Mouse (Mus musculus): ENCODE data around the gene Prkx. TPM values are rescaled to one million over a fixed set of nuclear protein-coding genes. Genes with fewer than 3 reads are reported as not detected.
A peak's percentile ranks its signal among the peaks of the same experiment; 100 is the strongest.

Prkx gene
- total and polyA plus RNA-seq, 3 experiments, result 6.9 to 16.8 (median 14.4) TPM

- Histone ChIP-seq H3K4me3 (no peak overlapping the region), H3K4me1 (ENCODE audit: control insufficient read depth, insufficient read depth, low read length) (no peaks in the 10 kb centered on the region; the same call in 1 of the 2 replicates), H3K9ac (ENCODE audit: low read depth, low read length) (no peak overlapping the region), H3K27me3 (ENCODE audit: control insufficient read depth, insufficient read depth, low read length) (no peaks in the 10 kb centered on the region), H3K79me2 (replicated peaks; ENCODE audit: control insufficient read depth, insufficient read depth, low read length) (no peaks in the 10 kb centered on the region), H3K36me3 (ENCODE audit: control insufficient read depth, insufficient read depth, low read length) (peaks cover 2% of the 10 kb centered on the region; the same call in 1 of the 2 replicates), H3K27ac (no peak overlapping the region)
- no peak for TF ChIP-seq EP300 (IDR thresholded peaks at IDR 0.05; ENCODE audit: insufficient read depth, low read depth, low read length)
- no peak for TF ChIP-seq CTCF (IDR thresholded peaks at IDR 0.05)
- TF ChIP-seq POLR2A (IDR thresholded peaks at IDR 0.05; ENCODE audit: insufficient read depth, low read depth, low read length), result no peak
- intact Hi-C loops (cut with DNase I), result no loop called here
- no peak for DNase-seq
These were observed 9.7 kb downstream of the Prkx start for GRCm38 (mm10) chrX:77786354-77786753.

- H3K27me3 ChIP-seq (ENCODE audit: control insufficient read depth, insufficient read depth, low read length), result no peaks in the 10 kb centered on the region
- no peak for TF ChIP-seq EP300 (IDR thresholded peaks at IDR 0.05; ENCODE audit: insufficient read depth, low read depth, low read length)
- peak; percentile 51 for TF ChIP-seq CTCF (IDR thresholded peaks at IDR 0.05)
These were observed 18.3 kb downstream of the Prkx start for GRCm38 (mm10) chrX:77777822-77778221.

GRCm38 (mm10) chrX:77765153-77765552, 30.9 kb downstream of the Prkx start:
- Histone ChIP-seq H3K27ac (no peak overlapping the region), H3K4me3 (no peak overlapping the region), H3K79me2 (replicated peaks; ENCODE audit: control insufficient read depth, insufficient read depth, low read length) (no peaks in the 10 kb centered on the region), H3K27me3 (ENCODE audit: control insufficient read depth, insufficient read depth, low read length) (no peaks in the 10 kb centered on the region), H3K4me1 (ENCODE audit: control insufficient read depth, insufficient read depth, low read length) (no peaks in the 10 kb centered on the region), H3K9ac (ENCODE audit: low read depth, low read length) (no peak overlapping the region), H3K36me3 (ENCODE audit: control insufficient read depth, insufficient read depth, low read length) (no peaks in the 10 kb centered on the region)
- TF ChIP-seq CTCF (IDR thresholded peaks at IDR 0.05) (no peak), POLR2A (IDR thresholded peaks at IDR 0.05; ENCODE audit: insufficient read depth, low read depth, low read length) (no peak), EP300 (IDR thresholded peaks at IDR 0.05; ENCODE audit: insufficient read depth, low read depth, low read length) (no peak)
- DNase-seq, result no peak
- 78% methylated on average over 3 of the region's 3 CpGs for WGBS
- intact Hi-C loops (cut with DNase I), result no loop called here

More at GRCm38 (mm10) chrX:77777822-77778221, 18.3 kb downstream of the Prkx start:
- Histone ChIP-seq H3K9ac (ENCODE audit: low read depth, low read length) (no peak overlapping the region), H3K36me3 (ENCODE audit: control insufficient read depth, insufficient read depth, low read length) (no peaks in the 10 kb centered on the region), H3K4me1 (ENCODE audit: control insufficient read depth, insufficient read depth, low read length) (no peaks in the 10 kb centered on the region), H3K79me2 (replicated peaks; ENCODE audit: control insufficient read depth, insufficient read depth, low read length) (no peaks in the 10 kb centered on the region), H3K27ac (no peak overlapping the region), H3K4me3 (no peak overlapping the region)
- no peak for DNase-seq
- intact Hi-C loops (cut with DNase I), result no loop called here

GRCm38 (mm10) chrX:77744260-77744659, 51.8 kb downstream of the Prkx start:
- H3K27me3 ChIP-seq (ENCODE audit: control insufficient read depth, insufficient read depth, low read length), result no peaks in the 10 kb centered on the region
- H3K36me3 ChIP-seq (ENCODE audit: control insufficient read depth, insufficient read depth, low read length), result no peaks in the 10 kb centered on the region
- no peak overlapping the region for H3K27ac ChIP-seq
- no peaks in the 10 kb centered on the region for H3K4me1 ChIP-seq (ENCODE audit: control insufficient read depth, insufficient read depth, low read length)
- WGBS, result 57% methylated on average over 2 of the region's 2 CpGs
- no peak for DNase-seq
- intact Hi-C loops (cut with DNase I), result loop anchor here (1.0 kb wide), 1 partner anchor 66 kb away; no protein-coding TSS in a partner anchor
- H3K9ac ChIP-seq (ENCODE audit: low read depth, low read length), result no peak overlapping the region
- no peaks in the 10 kb centered on the region for H3K79me2 ChIP-seq (replicated peaks; ENCODE audit: control insufficient read depth, insufficient read depth, low read length)
- TF ChIP-seq EP300 (IDR thresholded peaks at IDR 0.05; ENCODE audit: insufficient read depth, low read depth, low read length) (no peak), CTCF (IDR thresholded peaks at IDR 0.05) (peak; percentile 80), POLR2A (IDR thresholded peaks at IDR 0.05; ENCODE audit: insufficient read depth, low read depth, low read length) (no peak)
- no peak overlapping the region for H3K4me3 ChIP-seq

- intact Hi-C loops (cut with DNase I), result loop anchor here (1.0 kb wide), 1 partner anchor 67 kb away; no protein-coding TSS in a partner anchor
- 8% methylated on average over 1 of the region's 1 CpGs for WGBS
These were observed 54.7 kb downstream of the Prkx start for GRCm38 (mm10) chrX:77741383-77741782.

GRCm38 (mm10) chrX:77733930-77734536, 62.0 kb downstream of the Prkx start:
- Histone ChIP-seq H3K27me3 (ENCODE audit: control insufficient read depth, insufficient read depth, low read length) (no peaks in the 10 kb centered on the region), H3K36me3 (ENCODE audit: control insufficient read depth, insufficient read depth, low read length) (no peaks in the 10 kb centered on the region), H3K27ac (no peak overlapping the region), H3K79me2 (replicated peaks; ENCODE audit: control insufficient read depth, insufficient read depth, low read length) (no peaks in the 10 kb centered on the region), H3K4me1 (ENCODE audit: control insufficient read depth, insufficient read depth, low read length) (no peaks in the 10 kb centered on the region), H3K4me3 (no peak overlapping the region), H3K9ac (ENCODE audit: low read depth, low read length) (no peak overlapping the region)
- intact Hi-C loops (cut with DNase I), result no loop called here
- 64% methylated on average over 9 of the region's 9 CpGs for WGBS
- no peak for TF ChIP-seq POLR2A (IDR thresholded peaks at IDR 0.05; ENCODE audit: insufficient read depth, low read depth, low read length)
- TF ChIP-seq EP300 (IDR thresholded peaks at IDR 0.05; ENCODE audit: insufficient read depth, low read depth, low read length), result no peak
- no peak for TF ChIP-seq CTCF (IDR thresholded peaks at IDR 0.05)
- no peak for DNase-seq

More at GRCm38 (mm10) chrX:77741383-77741782, 54.7 kb downstream of the Prkx start:
- TF ChIP-seq POLR2A (IDR thresholded peaks at IDR 0.05; ENCODE audit: insufficient read depth, low read depth, low read length) (no peak), CTCF (IDR thresholded peaks at IDR 0.05) (peak; percentile 81)
- Histone ChIP-seq H3K27ac (no peak overlapping the region), H3K79me2 (replicated peaks; ENCODE audit: control insufficient read depth, insufficient read depth, low read length) (no peaks in the 10 kb centered on the region), H3K9ac (ENCODE audit: low read depth, low read length) (no peak overlapping the region), H3K36me3 (ENCODE audit: control insufficient read depth, insufficient read depth, low read length) (no peaks in the 10 kb centered on the region), H3K4me3 (no peak overlapping the region), H3K4me1 (ENCODE audit: control insufficient read depth, insufficient read depth, low read length) (no peaks in the 10 kb centered on the region), H3K27me3 (ENCODE audit: control insufficient read depth, insufficient read depth, low read length) (no peaks in the 10 kb centered on the region)
- peak in 1 of 2 experiments; percentile 12 for DNase-seq
